Comparison of ENCODE assay signal across 8 mouse cellular contexts in genomic region chr9:108290016-108290750, GRCm38 (mm10). TPM values are rescaled to one million over a fixed set of nuclear protein-coding genes. Genes with fewer than 3 reads are reported as not detected.
DNase-seq lines count a peak whose midpoint lies in the region; ATAC-seq lines count a peak whose summit lies in the region.

Gene Nicn1, plus strand, starts transcription at chr9:108290429.

- peak; percentile 97 for DNase-seq in MEL-GATA-1-ER (ENCODE audit: extremely low read depth, low read depth)
- DNase-seq in cerebellum, adult 8-10 months, result peak; percentile 88
- DNase-seq in forelimb bud, embryonic 11.5 days (ENCODE audit: low read depth, low spot score), result peak; percentile 94
- peak; percentile 97 for DNase-seq in layer of hippocampus, adult 9-10 months (ENCODE audit: low spot score)
- peak; percentile 38 for DNase-seq in ovary, postnatal 10 days (ENCODE audit: low spot score)
- peak; percentile 83 to 84 for DNase-seq in thymus, postnatal 10 days (ENCODE audit: low spot score in 2 of 2)

- ATAC-seq in hematopoietic stem cell, adult 5-6 weeks (replicated peaks in 1 of 2; ENCODE audit: insufficient read depth in 1 of 2, low FRiP score in 2 of 2, low TSS enrichment in 1 of 2, low read depth in 1 of 2, poor library complexity in 2 of 2, severe bottlenecking in 2 of 2), result peak; percentile 100
- ATAC-seq in lung, embryonic 16.5 days (ENCODE audit: low read depth), result peak; percentile 99

- H3K4me1 ChIP-seq in lung, embryonic 16.5 days (replicated peaks; ENCODE audit: control insufficient read depth, insufficient read depth, low read length), result peaks cover 7% of the 10 kb centered on the region

- H3K9ac ChIP-seq in lung, embryonic 16.5 days (ENCODE audit: low read length), result peak within 1 kb of the TSS; percentile 72

- peak within 1 kb of the TSS; percentile 76 for H3K4me3 ChIP-seq in lung, embryonic 16.5 days (ENCODE audit: low read length)

- no peaks in the 10 kb centered on the region for H3K27me3 ChIP-seq in lung, embryonic 16.5 days (ENCODE audit: control insufficient read depth, insufficient read depth, low read depth, low read length)

- peak within 1 kb of the TSS; percentile 81 for H3K4me2 ChIP-seq in lung, embryonic 16.5 days (ENCODE audit: low read depth, low read length)

- WGBS in lung, embryonic 16.5 days, result under 1% methylated on average over 32 of the region's 32 CpGs

- H3K9me3 ChIP-seq in lung, embryonic 16.5 days (ENCODE audit: control insufficient read depth, low read length), result no peaks in the 10 kb centered on the region

- peak within 1 kb of the TSS; percentile 76 for H3K27ac ChIP-seq in lung, embryonic 16.5 days (ENCODE audit: low read length)

- peaks cover 4% of the 10 kb centered on the region; the same call in 1 of the 2 replicates for H3K36me3 ChIP-seq in lung, embryonic 16.5 days (ENCODE audit: control insufficient read depth, insufficient read depth, low read length)

RNA-seq across cellular contexts. Expression of gene Nicn1, which starts in this region (rescaled TPM):
- 7.0 and 12.5 TPM in 2 replicates for total RNA-seq in hematopoietic stem cell, adult 5-6 weeks (2017)
- polyA plus RNA-seq in lung, embryonic 16.5 days (2015; fragmentation: Nextera tagmentation; extraction: Ambion mirVana), result 36.8 and 41.6 TPM in 2 replicates

Comparison
In these comparisons a context has a peak if more than half of its experiments do, and no peak if none do; other contexts are left out.
1. Peak in every context shown above with its lines: DNase-seq, ATAC-seq, H3K4me3 ChIP-seq and H3K27ac ChIP-seq.
2. DNase-seq: peak in every context shown above with its lines; median percentile 97 in MEL-GATA-1-ER; 97 in layer of hippocampus, adult 9-10 months; 94 in forelimb bud, embryonic 11.5 days; 88 in cerebellum, adult 8-10 months; 84 in thymus, postnatal 10 days; 38 in ovary, postnatal 10 days.